Mouse (Mus musculus): ENCODE measurements around the gene Ccdc97.
A peak's percentile ranks its signal among the peaks of the same experiment; 100 is the strongest.

GRCm38 (mm10) chr7:25683474-25684180 is 35.3 kb downstream of the Ccdc97 start:
- no peak for TF ChIP-seq CTCF (IDR thresholded peaks at IDR 0.05; ENCODE audit: low read depth)
- peak; percentile 54 for TF ChIP-seq EP300 (IDR thresholded peaks at IDR 0.05; ENCODE audit: low read depth)

Measured in liver, embryonic 14.5 days (tissue).